Mouse (Mus musculus): Measurements from ENCODE around the gene Pwp1. TPM values are rescaled to one million over a fixed set of nuclear protein-coding genes. Genes with fewer than 3 reads are reported as not detected.
"Not testable (repeated sequence)": the region's sequence is repeated elsewhere in the genome, so short reads cannot be mapped to it uniquely, and the experiment has no call there.

Gene Pwp1
- polyA plus RNA-seq (2015; fragmentation: Nextera tagmentation; extraction: Ambion mirVana), result 42.3 and 42.9 TPM in 2 replicates

GRCm38 (mm10) chr10:85829085-85829853 lies at the start of gene Pwp1:
Gene Pwp1 (plus strand): TSS chr10:85829494.
- not testable (repeated sequence) for H3K27me3 ChIP-seq (ENCODE audit: control insufficient read depth, insufficient read depth, low read length); H3K36me3 ChIP-seq (ENCODE audit: control insufficient read depth, insufficient read depth); H3K9me3 ChIP-seq (replicated peaks; ENCODE audit: control insufficient read depth, low read length); H3K27ac ChIP-seq (ENCODE audit: low read length); H3K4me1 ChIP-seq (ENCODE audit: control insufficient read depth, insufficient read depth, low read length)
- peak within 1 kb of the TSS; percentile 62 for H3K4me3 ChIP-seq (ENCODE audit: low read length)
- peak; percentile 86 for ATAC-seq (replicated peaks; ENCODE audit: extremely low read depth, insufficient read depth, low FRiP score)
- H3K4me2 ChIP-seq (ENCODE audit: low read depth, low read length), result peak within 1 kb of the TSS; percentile 89
- WGBS, result 2% methylated on average over 42 of the region's 49 CpGs
- peak within 1 kb of the TSS; percentile 77 for H3K9ac ChIP-seq (ENCODE audit: low read length)

- not testable (repeated sequence) for H3K27ac ChIP-seq (ENCODE audit: low read length); ATAC-seq (replicated peaks; ENCODE audit: extremely low read depth, insufficient read depth, low FRiP score); H3K4me1 ChIP-seq (ENCODE audit: control insufficient read depth, insufficient read depth, low read length); H3K9ac ChIP-seq (ENCODE audit: low read length); H3K4me3 ChIP-seq (ENCODE audit: low read length); H3K36me3 ChIP-seq (ENCODE audit: control insufficient read depth, insufficient read depth); H3K4me2 ChIP-seq (ENCODE audit: low read depth, low read length); H3K27me3 ChIP-seq (ENCODE audit: control insufficient read depth, insufficient read depth, low read length); H3K9me3 ChIP-seq (replicated peaks; ENCODE audit: control insufficient read depth, low read length)
- WGBS, result 64% methylated on average over 1 of the region's 3 CpGs
Observed at GRCm38 (mm10) chr10:85822143-85822696, 7.1 kb upstream of the Pwp1 start.

GRCm38 (mm10) chr10:85823752-85824151 lies 5.5 kb upstream of the Pwp1 start:
- not testable (repeated sequence) for H3K4me2 ChIP-seq (ENCODE audit: low read depth, low read length); H3K9me3 ChIP-seq (replicated peaks; ENCODE audit: control insufficient read depth, low read length); H3K9ac ChIP-seq (ENCODE audit: low read length); H3K27me3 ChIP-seq (ENCODE audit: control insufficient read depth, insufficient read depth, low read length); H3K36me3 ChIP-seq (ENCODE audit: control insufficient read depth, insufficient read depth); H3K4me3 ChIP-seq (ENCODE audit: low read length); H3K27ac ChIP-seq (ENCODE audit: low read length); H3K4me1 ChIP-seq (ENCODE audit: control insufficient read depth, insufficient read depth, low read length); ATAC-seq (replicated peaks; ENCODE audit: extremely low read depth, insufficient read depth, low FRiP score)
- 68% methylated on average over 1 of the region's 1 CpGs for WGBS

- ATAC-seq (replicated peaks; ENCODE audit: extremely low read depth, insufficient read depth, low FRiP score); H3K27me3 ChIP-seq (ENCODE audit: control insufficient read depth, insufficient read depth, low read length); H3K36me3 ChIP-seq (ENCODE audit: control insufficient read depth, insufficient read depth); H3K9ac ChIP-seq (ENCODE audit: low read length); H3K27ac ChIP-seq (ENCODE audit: low read length); H3K9me3 ChIP-seq (replicated peaks; ENCODE audit: control insufficient read depth, low read length); H3K4me1 ChIP-seq (ENCODE audit: control insufficient read depth, insufficient read depth, low read length): not testable (repeated sequence)
- WGBS, result 69% methylated on average over 5 of the region's 5 CpGs
- Histone ChIP-seq H3K4me3 (ENCODE audit: low read length) (peak overlapping the region; percentile 62), H3K4me2 (ENCODE audit: low read depth, low read length) (peak overlapping the region; percentile 89)
Observed at GRCm38 (mm10) chr10:85828722-85829084, 591 bp upstream of the Pwp1 start.

GRCm38 (mm10) chr10:85846105-85846862 lies 17.0 kb downstream of the Pwp1 start:
- H3K36me3 ChIP-seq (ENCODE audit: control insufficient read depth, insufficient read depth), result no peaks in the 10 kb centered on the region
- no peaks in the 10 kb centered on the region for H3K27me3 ChIP-seq (ENCODE audit: control insufficient read depth, insufficient read depth, low read length)
- 67% methylated on average over 4 of the region's 4 CpGs for WGBS
- no peaks in the 10 kb centered on the region for H3K4me1 ChIP-seq (ENCODE audit: control insufficient read depth, insufficient read depth, low read length)
- no peak overlapping the region for H3K4me2 ChIP-seq (ENCODE audit: low read depth, low read length)
- ATAC-seq (replicated peaks; ENCODE audit: extremely low read depth, insufficient read depth, low FRiP score), result no peak
- no peak overlapping the region for H3K9ac ChIP-seq (ENCODE audit: low read length)
- H3K27ac ChIP-seq (ENCODE audit: low read length), result no peak overlapping the region
- H3K4me3 ChIP-seq (ENCODE audit: low read length), result no peak overlapping the region
- H3K9me3 ChIP-seq (replicated peaks; ENCODE audit: control insufficient read depth, low read length), result no peaks in the 10 kb centered on the region

GRCm38 (mm10) chr10:85871698-85872478 lies 42.6 kb downstream of the Pwp1 start:
- H3K4me2 ChIP-seq (ENCODE audit: low read depth, low read length), result peak overlapping the region; percentile 95
- H3K27ac ChIP-seq (ENCODE audit: low read length), result peak overlapping the region; percentile 50
- H3K36me3 ChIP-seq (ENCODE audit: control insufficient read depth, insufficient read depth), result peaks cover 17% of the 10 kb centered on the region
- H3K9me3 ChIP-seq (replicated peaks; ENCODE audit: control insufficient read depth, low read length), result no peaks in the 10 kb centered on the region
- no peaks in the 10 kb centered on the region for H3K27me3 ChIP-seq (ENCODE audit: control insufficient read depth, insufficient read depth, low read length)
- peaks cover 9% of the 10 kb centered on the region for H3K4me1 ChIP-seq (ENCODE audit: control insufficient read depth, insufficient read depth, low read length)
- ATAC-seq (replicated peaks; ENCODE audit: extremely low read depth, insufficient read depth, low FRiP score), result peak; percentile 94
- WGBS, result under 1% methylated on average over 55 of the region's 55 CpGs
- peak overlapping the region; percentile 65 for H3K4me3 ChIP-seq (ENCODE audit: low read length)
- peak overlapping the region; percentile 80 for H3K9ac ChIP-seq (ENCODE audit: low read length)

- Histone ChIP-seq H3K27me3 (ENCODE audit: control insufficient read depth, insufficient read depth, low read length) (no peaks in the 10 kb centered on the region), H3K36me3 (ENCODE audit: control insufficient read depth, insufficient read depth) (peaks cover 17% of the 10 kb centered on the region), H3K27ac (ENCODE audit: low read length) (no peak overlapping the region), H3K4me3 (ENCODE audit: low read length) (peak overlapping the region; percentile 65), H3K4me1 (ENCODE audit: control insufficient read depth, insufficient read depth, low read length) (peaks cover 9% of the 10 kb centered on the region), H3K9me3 (replicated peaks; ENCODE audit: control insufficient read depth, low read length) (no peaks in the 10 kb centered on the region), H3K9ac (ENCODE audit: low read length) (peak overlapping the region; percentile 80), H3K4me2 (ENCODE audit: low read depth, low read length) (peak overlapping the region; percentile 95)
- under 1% methylated on average over 5 of the region's 5 CpGs for WGBS
- no peak for ATAC-seq (replicated peaks; ENCODE audit: extremely low read depth, insufficient read depth, low FRiP score)
Observed at GRCm38 (mm10) chr10:85872479-85872773, 43.1 kb downstream of the Pwp1 start.

GRCm38 (mm10) chr10:85873861-85874544 lies 44.7 kb downstream of the Pwp1 start:
- Histone ChIP-seq H3K9me3 (replicated peaks; ENCODE audit: control insufficient read depth, low read length) (no peaks in the 10 kb centered on the region), H3K27me3 (ENCODE audit: control insufficient read depth, insufficient read depth, low read length) (no peaks in the 10 kb centered on the region), H3K36me3 (ENCODE audit: control insufficient read depth, insufficient read depth) (peaks cover 26% of the 10 kb centered on the region), H3K4me2 (ENCODE audit: low read depth, low read length) (no peak overlapping the region), H3K4me3 (ENCODE audit: low read length) (no peak overlapping the region), H3K27ac (ENCODE audit: low read length) (no peak overlapping the region), H3K4me1 (ENCODE audit: control insufficient read depth, insufficient read depth, low read length) (peaks cover 9% of the 10 kb centered on the region), H3K9ac (ENCODE audit: low read length) (no peak overlapping the region)
- WGBS, result 88% methylated on average over 13 of the region's 13 CpGs
- ATAC-seq (replicated peaks; ENCODE audit: extremely low read depth, insufficient read depth, low FRiP score), result no peak
